Mouse (Mus musculus) cerebellum, postnatal 14 days (tissue): Measurements from ENCODE around the gene Gpr171.
"Not testable (repeated sequence)": the region's sequence is repeated elsewhere in the genome, so short reads cannot be mapped to it uniquely, and the experiment has no call there.

Source experiments
- DNase-seq, 2 experiments: peaks; one replicate each; pipeline ENCODE4 v3.0.0; 2021; ENCODE audit warnings: mixed read lengths in 2 of 2

Gpr171 gene

GRCm38 (mm10) chr3:59113291-59113690 lies 11.7 kb upstream of the Gpr171 start:
- DNase-seq, result not testable (repeated sequence)

- no peak for DNase-seq
Measured at GRCm38 (mm10) chr3:59111944-59112343, 10.3 kb upstream of the Gpr171 start.

GRCm38 (mm10) chr3:59109834-59110233 lies 8.2 kb upstream of the Gpr171 start:
- not testable (repeated sequence) for DNase-seq

- no peak for DNase-seq
Measured at GRCm38 (mm10) chr3:59107439-59107838, 5.8 kb upstream of the Gpr171 start.

GRCm38 (mm10) chr3:59104462-59104861 lies 2.8 kb upstream of the Gpr171 start:
- DNase-seq, result no peak

- DNase-seq, result no peak
Measured at GRCm38 (mm10) chr3:59102146-59102545, 525 bp upstream of the Gpr171 start.

DNA sequence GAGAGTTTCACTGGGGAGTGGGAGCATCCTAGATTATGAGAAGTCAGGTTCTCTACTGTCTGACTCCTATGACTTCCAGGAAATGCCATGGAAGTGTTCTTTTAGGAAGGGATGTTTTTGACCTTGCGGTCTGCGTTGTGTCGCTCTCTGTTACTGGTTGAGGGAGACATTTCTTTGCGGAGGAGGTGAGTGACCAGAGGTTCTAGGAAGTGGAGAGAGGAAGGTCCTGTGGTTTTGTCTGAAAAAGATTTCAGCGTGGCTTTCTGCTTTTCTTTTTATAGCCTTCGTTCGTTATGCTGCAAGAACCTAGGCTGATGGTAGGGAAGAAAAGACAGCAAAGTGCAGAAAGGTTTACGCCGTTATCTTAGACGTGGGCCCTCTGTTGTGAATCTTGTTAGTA lies 3.1 kb downstream of the Gpr171 start:
- no peak for DNase-seq

DNA sequence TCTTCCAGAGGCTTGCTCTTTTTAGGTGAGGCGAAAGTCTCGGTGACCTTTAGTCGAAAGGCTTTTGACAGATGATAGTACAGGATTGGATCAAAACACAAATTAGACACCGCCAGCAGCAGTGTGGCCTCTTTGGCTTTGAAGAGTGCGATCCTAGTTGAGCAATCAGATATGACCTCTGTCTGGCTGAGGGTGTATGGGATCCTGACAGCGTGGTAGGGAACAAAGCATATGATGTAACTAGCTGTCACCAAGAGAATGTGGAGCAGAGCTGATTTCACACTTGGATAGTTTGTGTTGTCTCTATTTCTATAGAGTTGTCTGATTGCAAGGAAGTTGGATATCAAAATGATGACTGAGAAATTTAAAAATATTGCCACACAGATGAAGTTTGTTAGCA lies 4.2 kb downstream of the Gpr171 start:
- no peak for DNase-seq

DNA sequence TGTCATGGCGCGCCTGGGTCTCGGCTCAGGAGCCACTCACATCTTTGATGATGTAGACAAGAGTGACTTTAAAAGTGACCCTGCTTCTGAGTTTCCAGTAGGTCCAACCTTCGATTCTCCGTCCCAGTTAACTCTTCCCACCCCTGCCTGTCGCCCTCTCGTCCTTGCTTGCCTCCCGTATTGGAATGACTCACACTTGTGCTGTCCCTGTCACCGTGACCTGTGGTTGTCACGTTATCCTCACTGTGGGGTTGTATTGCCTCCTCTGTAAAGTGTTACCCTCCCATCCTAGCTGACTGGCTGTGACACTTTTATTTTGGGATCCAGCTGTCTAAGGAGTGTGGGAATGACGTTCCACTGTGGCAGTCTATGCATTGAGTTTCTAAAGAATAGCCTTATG lies 8.9 kb downstream of the Gpr171 start:
- no peak for DNase-seq

GRCm38 (mm10) chr3:59080919-59081318 lies 20.7 kb downstream of the Gpr171 start:
- no peak for DNase-seq

GRCm38 (mm10) chr3:59080293-59080916 lies 21.2 kb downstream of the Gpr171 start:
- DNase-seq, result no peak

GRCm38 (mm10) chr3:59079327-59079726 lies 22.3 kb downstream of the Gpr171 start:
- peak; percentile 53 to 66 for DNase-seq

GRCm38 (mm10) chr3:59078585-59078984 lies 23.0 kb downstream of the Gpr171 start:
- no peak for DNase-seq

DNA sequence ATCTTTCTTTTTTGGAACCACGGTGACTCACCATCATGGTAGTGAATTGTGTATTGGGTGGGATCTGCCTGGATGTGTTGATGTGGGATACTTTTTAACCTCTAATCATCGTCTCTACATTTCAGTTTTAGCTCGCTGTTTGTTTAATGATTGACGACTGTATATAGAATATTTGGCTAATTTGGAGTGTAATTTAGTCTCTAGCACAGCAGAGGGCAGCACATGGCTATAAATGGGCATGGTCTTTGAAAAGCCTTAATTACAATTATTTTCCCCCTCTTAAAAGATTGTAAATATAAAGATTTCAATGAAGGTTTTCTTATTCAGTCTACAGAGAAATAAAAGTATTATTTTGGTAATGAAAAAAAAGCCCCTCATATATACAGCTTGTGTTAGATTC lies 24.3 kb downstream of the Gpr171 start:
- DNase-seq, result peak; percentile 34 to 46

DNA sequence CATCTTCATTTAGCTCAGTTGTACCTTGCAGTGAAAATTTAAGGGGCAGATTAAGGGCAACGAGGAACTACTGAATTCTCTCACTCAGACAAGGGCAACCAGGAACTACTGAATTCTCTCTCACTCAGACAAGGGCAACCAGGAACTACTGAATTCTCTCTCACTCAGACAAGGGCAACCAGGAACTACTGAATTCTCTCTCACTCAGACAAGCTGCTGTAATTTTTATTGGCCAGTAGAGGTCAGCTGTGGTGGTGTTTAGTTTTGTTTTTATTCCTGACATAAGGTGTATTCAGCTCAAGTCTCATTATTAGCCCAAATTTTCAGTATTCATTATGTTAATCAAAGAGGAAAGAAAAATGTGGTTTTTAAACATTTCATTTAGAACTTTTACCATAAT lies 32.5 kb downstream of the Gpr171 start:
- DNase-seq, result not testable (repeated sequence)

- DNase-seq, result no peak
Measured at GRCm38 (mm10) chr3:59066558-59067294, 34.9 kb downstream of the Gpr171 start.

- DNase-seq, result no peak
Measured at GRCm38 (mm10) chr3:59065937-59066336, 35.7 kb downstream of the Gpr171 start.

- no peak for DNase-seq
Measured at GRCm38 (mm10) chr3:59063431-59063830, 38.2 kb downstream of the Gpr171 start.

DNA sequence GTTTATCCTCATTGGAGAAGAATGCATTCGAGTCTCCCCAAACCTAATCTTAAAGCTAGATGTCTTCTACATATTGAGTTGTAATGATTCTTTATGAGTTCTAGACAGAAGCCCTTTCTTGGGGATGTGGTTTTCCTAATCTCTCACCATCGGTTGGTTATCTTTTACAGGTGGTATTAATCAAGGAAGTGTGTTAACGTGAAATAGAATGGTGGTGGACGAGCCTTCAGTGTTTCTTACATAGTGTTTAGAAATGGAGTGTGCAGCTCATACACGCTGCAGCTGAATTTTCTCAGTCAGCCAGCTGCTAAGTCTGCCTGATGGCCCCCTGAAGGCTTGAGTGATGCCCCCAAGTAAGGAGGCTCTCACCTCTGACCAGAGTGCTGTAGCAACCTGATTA lies 39.5 kb downstream of the Gpr171 start:
- DNase-seq, result no peak

- DNase-seq, result no peak
Measured at GRCm38 (mm10) chr3:59060131-59060530, 41.5 kb downstream of the Gpr171 start.

DNA sequence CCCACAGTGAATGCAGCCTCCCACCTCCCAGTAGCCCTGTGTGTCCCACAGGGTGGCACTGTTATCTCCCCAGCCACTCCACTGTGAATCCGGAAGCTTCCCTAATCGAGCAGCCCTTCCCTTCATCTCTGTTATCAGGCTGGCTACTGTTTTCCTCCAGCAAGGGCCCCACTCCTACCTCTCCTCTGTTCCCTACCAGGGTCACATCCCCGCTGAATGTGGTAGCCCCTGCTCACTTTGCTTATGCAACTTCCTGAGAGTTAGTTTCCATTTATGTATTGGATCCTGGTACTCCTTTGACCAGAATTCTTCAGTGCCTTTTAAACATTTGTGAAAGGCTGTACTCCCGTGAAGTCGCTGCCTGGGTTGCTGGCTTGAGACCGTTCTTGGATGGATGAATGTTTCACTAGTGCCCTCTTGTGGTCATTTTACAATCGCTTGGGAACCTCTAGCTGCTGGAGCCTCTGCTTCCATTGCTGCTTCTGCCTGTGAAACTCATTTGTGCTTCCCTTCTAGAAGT lies 42.5 kb downstream of the Gpr171 start:
- DNase-seq, result peak; percentile 80 to 87

- no peak for DNase-seq
Measured at GRCm38 (mm10) chr3:59054834-59055535, 46.6 kb downstream of the Gpr171 start.
